Mouse (Mus musculus): Measurements from ENCODE around the gene Ehhadh. TPM values are rescaled to one million over a fixed set of nuclear protein-coding genes. Genes with fewer than 3 reads are reported as not detected.

Ehhadh gene
- polyA plus RNA-seq, 1 experiment from 2014 or later: 36.4 TPM

DNA sequence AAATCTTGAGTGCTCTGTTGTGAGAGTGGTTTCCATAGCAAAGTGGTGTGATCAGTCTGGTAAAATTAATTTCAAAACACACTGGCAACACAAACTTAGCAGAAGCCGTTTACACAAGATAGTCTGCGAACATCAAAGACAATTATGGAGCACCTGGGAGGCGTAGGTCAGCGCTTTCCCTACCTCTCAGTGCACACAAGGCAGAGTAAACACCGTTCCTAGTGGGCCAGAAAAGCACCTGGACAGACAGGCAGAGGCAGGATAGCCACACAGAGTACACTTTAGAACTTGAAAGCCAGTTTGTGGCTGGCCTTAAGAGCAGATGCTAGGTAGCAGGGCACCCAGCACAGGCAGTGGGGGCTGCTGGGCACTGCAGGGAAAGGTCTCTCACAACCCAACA is 44.2 kb upstream of the Ehhadh start:
- ATAC-seq: peak; percentile 34

DNA sequence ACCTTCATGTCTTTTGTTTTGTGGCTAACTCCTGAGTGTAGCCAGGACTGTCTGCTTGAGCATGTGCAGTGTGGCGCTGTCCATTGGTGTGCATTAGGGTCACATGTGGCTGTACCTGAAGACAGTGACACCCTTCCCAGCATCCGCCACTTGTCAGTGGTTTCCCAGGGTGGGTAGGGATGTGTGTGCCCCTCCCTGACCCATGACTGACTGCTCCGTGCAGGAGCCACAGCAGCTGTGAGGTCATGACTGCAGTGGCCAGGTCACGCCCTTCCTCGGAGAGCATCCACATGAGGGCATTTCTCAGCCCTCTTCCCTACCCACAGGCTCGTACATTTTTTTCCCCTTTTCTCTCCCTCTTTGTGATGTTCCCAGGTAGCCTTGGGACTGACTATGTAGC is 43.2 kb upstream of the Ehhadh start:
- Histone ChIP-seq H3K4me3 (ENCODE audit: low read depth, low read length) (no peak overlapping the region), H3K27me3 (replicated peaks; ENCODE audit: control insufficient read depth, insufficient read depth, low read length) (no peaks in the 10 kb centered on the region), H3K9me3 (ENCODE audit: control insufficient read depth) (no peaks in the 10 kb centered on the region), H3K4me2 (replicated peaks; ENCODE audit: low read depth) (no peak overlapping the region), H3K9ac (ENCODE audit: low read depth, low read length) (no peak overlapping the region), H3K4me1 (replicated peaks; ENCODE audit: control insufficient read depth, insufficient read depth, low read length) (no peaks in the 10 kb centered on the region; the same call in 1 of the 2 replicates), H3K27ac (ENCODE audit: low read depth, low read length) (no peak overlapping the region), H3K36me3 (ENCODE audit: control insufficient read depth, insufficient read depth) (no peaks in the 10 kb centered on the region)
- no peak for ATAC-seq
- 54% methylated on average over 6 of the region's 6 CpGs for WGBS
- TF ChIP-seq CTCF (IDR thresholded peaks at IDR 0.05; ENCODE audit: low read depth): no peak

More for the DNA sequence above, 44.2 kb upstream of the Ehhadh start:
- Histone ChIP-seq H3K9ac (ENCODE audit: low read depth, low read length) (no peak overlapping the region), H3K9me3 (ENCODE audit: control insufficient read depth) (no peaks in the 10 kb centered on the region), H3K36me3 (ENCODE audit: control insufficient read depth, insufficient read depth) (no peaks in the 10 kb centered on the region), H3K4me3 (ENCODE audit: low read depth, low read length) (no peak overlapping the region), H3K27me3 (replicated peaks; ENCODE audit: control insufficient read depth, insufficient read depth, low read length) (no peaks in the 10 kb centered on the region), H3K4me2 (replicated peaks; ENCODE audit: low read depth) (no peak overlapping the region), H3K27ac (ENCODE audit: low read depth, low read length) (no peak overlapping the region), H3K4me1 (replicated peaks; ENCODE audit: control insufficient read depth, insufficient read depth, low read length) (no peaks in the 10 kb centered on the region; the same call in 1 of the 2 replicates)
- WGBS: 34% methylated on average over 5 of the region's 5 CpGs
- no peak for TF ChIP-seq CTCF (IDR thresholded peaks at IDR 0.05; ENCODE audit: low read depth)

DNA sequence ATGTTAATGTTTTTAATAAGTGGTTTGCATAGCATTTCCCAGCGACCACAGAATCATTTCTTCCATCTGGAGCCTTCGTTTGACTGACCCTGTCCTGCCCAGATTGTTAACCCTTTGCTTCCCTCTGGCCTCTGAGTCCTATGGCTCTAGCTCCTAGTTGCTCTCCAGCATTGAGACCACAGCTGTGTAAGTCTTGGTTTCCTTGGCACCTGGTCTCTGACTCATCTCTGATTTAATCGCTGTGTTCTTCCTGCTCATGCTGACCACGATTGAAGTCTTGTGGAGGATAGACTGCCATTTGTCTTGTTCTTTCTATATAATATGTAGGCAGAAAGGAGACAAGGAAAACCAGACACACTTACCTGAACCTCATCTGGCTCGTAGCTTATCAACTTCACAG is 42.1 kb upstream of the Ehhadh start:
- no peak for TF ChIP-seq CTCF (IDR thresholded peaks at IDR 0.05; ENCODE audit: low read depth)
- H3K27ac ChIP-seq (ENCODE audit: low read depth, low read length): peak overlapping the region; percentile 50; the same call in 1 of the 2 replicates
- no peaks in the 10 kb centered on the region for H3K9me3 ChIP-seq (ENCODE audit: control insufficient read depth)
- H3K4me1 ChIP-seq (replicated peaks; ENCODE audit: control insufficient read depth, insufficient read depth, low read length): no peaks in the 10 kb centered on the region; the same call in 1 of the 2 replicates
- H3K4me3 ChIP-seq (ENCODE audit: low read depth, low read length): no peak overlapping the region
- H3K4me2 ChIP-seq (replicated peaks; ENCODE audit: low read depth): no peak overlapping the region
- no peak overlapping the region for H3K9ac ChIP-seq (ENCODE audit: low read depth, low read length)
- H3K27me3 ChIP-seq (replicated peaks; ENCODE audit: control insufficient read depth, insufficient read depth, low read length): no peaks in the 10 kb centered on the region
- ATAC-seq: peak; percentile 32
- WGBS: 13% methylated on average over 5 of the region's 5 CpGs
- no peaks in the 10 kb centered on the region for H3K36me3 ChIP-seq (ENCODE audit: control insufficient read depth, insufficient read depth)

DNA sequence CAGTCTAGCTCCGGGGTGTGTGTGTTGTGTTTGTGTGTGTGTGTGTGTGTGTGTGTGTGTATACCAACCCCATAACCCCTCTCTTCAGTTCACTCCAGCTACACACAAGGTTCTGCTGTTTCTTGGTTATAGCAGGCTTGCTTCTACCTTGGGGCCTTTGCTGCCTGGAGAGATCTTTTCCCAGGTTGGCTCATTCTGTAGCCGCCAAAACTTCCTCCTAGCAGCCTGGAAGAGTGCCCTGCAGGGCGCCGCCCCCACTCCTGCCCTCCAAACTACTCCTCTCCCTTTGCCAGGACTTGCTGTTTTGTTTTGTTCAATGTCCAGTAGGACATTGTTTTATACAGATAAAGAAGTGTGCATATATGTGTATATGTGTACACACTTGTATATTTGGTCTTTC is 40.0 kb upstream of the Ehhadh start:
- Histone ChIP-seq H3K9ac (ENCODE audit: low read depth, low read length) (no peak overlapping the region), H3K4me2 (replicated peaks; ENCODE audit: low read depth) (peak overlapping the region; percentile 57), H3K36me3 (ENCODE audit: control insufficient read depth, insufficient read depth) (no peaks in the 10 kb centered on the region), H3K27ac (ENCODE audit: low read depth, low read length) (peak overlapping the region; percentile 60), H3K27me3 (replicated peaks; ENCODE audit: control insufficient read depth, insufficient read depth, low read length) (no peaks in the 10 kb centered on the region), H3K4me3 (ENCODE audit: low read depth, low read length) (peak overlapping the region; percentile 38), H3K9me3 (ENCODE audit: control insufficient read depth) (no peaks in the 10 kb centered on the region), H3K4me1 (replicated peaks; ENCODE audit: control insufficient read depth, insufficient read depth, low read length) (no peaks in the 10 kb centered on the region; the same call in 1 of the 2 replicates)
- 52% methylated on average over 4 of the region's 4 CpGs for WGBS
- no peak for ATAC-seq
- 0 out of 2 replicates have a peak, but pooled peaks have one; percentile 6 for TF ChIP-seq CTCF (IDR thresholded peaks at IDR 0.05; ENCODE audit: low read depth)

DNA sequence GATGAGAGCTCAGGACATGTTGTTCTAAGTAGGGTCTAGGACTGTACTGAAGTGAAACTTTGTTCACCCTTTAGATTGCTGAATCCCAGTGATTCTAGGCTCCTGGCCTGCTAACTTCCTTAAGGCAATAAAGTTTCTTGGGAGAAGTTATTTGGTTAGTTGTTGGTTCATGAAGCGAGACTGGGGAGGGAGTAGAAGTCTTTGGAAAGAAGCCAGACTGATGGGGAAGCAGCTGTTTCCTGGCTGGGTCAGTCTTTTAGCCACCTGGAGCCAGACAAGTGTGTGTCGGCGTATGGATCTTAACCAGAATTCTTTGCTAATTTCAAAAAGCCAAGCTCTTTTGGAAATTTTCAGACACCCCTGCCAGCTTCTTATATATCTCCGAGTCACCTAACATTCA is 39.5 kb upstream of the Ehhadh start:
- TF ChIP-seq CTCF (IDR thresholded peaks at IDR 0.05; ENCODE audit: low read depth): no peak
- ATAC-seq: no peak
- H3K4me3 ChIP-seq (ENCODE audit: low read depth, low read length): peak overlapping the region; percentile 38
- no peaks in the 10 kb centered on the region; the same call in 1 of the 2 replicates for H3K4me1 ChIP-seq (replicated peaks; ENCODE audit: control insufficient read depth, insufficient read depth, low read length)
- WGBS: 14% methylated on average over 4 of the region's 4 CpGs
- no peaks in the 10 kb centered on the region for H3K9me3 ChIP-seq (ENCODE audit: control insufficient read depth)
- peak overlapping the region; percentile 60 for H3K27ac ChIP-seq (ENCODE audit: low read depth, low read length)
- H3K27me3 ChIP-seq (replicated peaks; ENCODE audit: control insufficient read depth, insufficient read depth, low read length): no peaks in the 10 kb centered on the region
- H3K4me2 ChIP-seq (replicated peaks; ENCODE audit: low read depth): peak overlapping the region; percentile 57
- no peaks in the 10 kb centered on the region for H3K36me3 ChIP-seq (ENCODE audit: control insufficient read depth, insufficient read depth)
- no peak overlapping the region for H3K9ac ChIP-seq (ENCODE audit: low read depth, low read length)

DNA sequence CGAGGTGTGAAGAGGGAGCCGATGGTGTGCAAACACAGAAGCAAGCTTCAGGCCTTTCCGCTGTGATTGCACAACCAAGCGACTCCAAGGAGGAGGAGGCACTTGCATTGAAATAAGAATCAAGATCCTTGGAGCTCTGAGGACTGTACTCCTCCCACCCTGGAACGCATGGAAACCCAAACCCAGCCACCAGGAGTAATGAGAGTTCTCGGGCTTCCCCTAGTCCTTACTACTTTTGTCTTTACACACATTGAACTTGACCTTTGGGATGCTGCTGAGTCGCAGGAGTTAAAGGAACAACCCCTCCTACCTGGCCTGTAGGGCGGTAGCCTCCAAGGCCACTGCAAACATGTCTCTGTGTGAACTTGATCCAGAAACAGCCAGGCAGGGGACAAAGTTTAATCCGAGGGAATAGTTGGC is 38.0 kb upstream of the Ehhadh start:
- Histone ChIP-seq H3K27me3 (replicated peaks; ENCODE audit: control insufficient read depth, insufficient read depth, low read length) (no peaks in the 10 kb centered on the region), H3K9ac (ENCODE audit: low read depth, low read length) (no peak overlapping the region), H3K27ac (ENCODE audit: low read depth, low read length) (peak overlapping the region; percentile 81), H3K4me2 (replicated peaks; ENCODE audit: low read depth) (peak overlapping the region; percentile 11; the same call in 1 of the 2 replicates), H3K4me1 (replicated peaks; ENCODE audit: control insufficient read depth, insufficient read depth, low read length) (no peaks in the 10 kb centered on the region), H3K9me3 (ENCODE audit: control insufficient read depth) (no peaks in the 10 kb centered on the region), H3K36me3 (ENCODE audit: control insufficient read depth, insufficient read depth) (no peaks in the 10 kb centered on the region), H3K4me3 (ENCODE audit: low read depth, low read length) (peak overlapping the region; percentile 38)
- TF ChIP-seq CTCF (IDR thresholded peaks at IDR 0.05; ENCODE audit: low read depth): 0 out of 2 replicates have a peak, but pooled peaks have one; percentile 25
- WGBS: 25% methylated on average over 9 of the region's 9 CpGs
- peak; percentile 83 for ATAC-seq

All from intestine, postnatal 0 days (tissue).